In the genomic region with DNA sequence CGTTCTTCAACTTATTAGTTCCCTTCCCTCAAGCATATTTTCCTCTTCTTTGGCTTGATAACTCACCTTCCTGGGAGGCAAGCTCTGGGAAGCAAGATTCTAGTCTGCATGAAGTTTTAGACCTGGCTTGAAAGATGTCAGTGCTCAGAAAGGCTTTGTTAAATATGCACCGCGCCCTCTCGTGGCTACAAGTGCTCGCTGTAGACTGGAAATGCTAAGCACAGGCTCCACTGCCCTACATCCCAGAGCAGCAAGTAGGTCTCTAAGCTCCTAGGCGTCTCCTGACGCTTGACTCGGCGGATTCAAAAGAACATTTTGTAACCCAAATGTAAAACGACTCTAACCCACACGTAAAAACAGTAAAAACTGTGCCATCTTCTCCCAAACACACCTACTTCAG, we compare ENCODE assay signal across 9 mouse cellular contexts. TPM values are rescaled to one million over a fixed set of nuclear protein-coding genes. Genes with fewer than 3 reads are reported as not detected.
DNase-seq lines count a peak whose midpoint lies in the region; ATAC-seq and TF ChIP-seq lines count a peak whose summit lies in the region.
"Had no signal": no experiment of that assay in that cellular context is flagged by ENCODE, and none has a peak within 500 bp of the region (broad histone marks: within the 10 kb centered on the region; RNA-seq: fewer than 3 reads in every experiment).

No protein-coding gene starts in this region.

- TF ChIP-seq EP300 in CH12.LX (IDR thresholded peaks at IDR 0.05; ENCODE audit: low read length): no peak
- no peak for TF ChIP-seq EP300 in lung, postnatal 0 days (IDR thresholded peaks at IDR 0.05)

- 3% methylated on average over 11 of the region's 11 CpGs for WGBS in embryonic facial prominence, embryonic 11.5 days
- WGBS in lung, postnatal 0 days: 5% methylated on average over 11 of the region's 11 CpGs

- H3K79me2 ChIP-seq in CH12.LX (replicated peaks; ENCODE audit: control insufficient read depth, extremely low read depth, insufficient read depth, poor library complexity, severe bottlenecking): no peaks in the 10 kb centered on the region

- no peak overlapping the region for H3K4me3 ChIP-seq in CH12.LX (replicated peaks in 1 of 3; ENCODE audit: low read depth in 2 of 3, low read length in 2 of 3, poor library complexity in 1 of 3)
- no peak overlapping the region for H3K4me3 ChIP-seq in embryonic facial prominence, embryonic 11.5 days (ENCODE audit: low read depth, low read length)
- H3K4me3 ChIP-seq in lung, postnatal 0 days (ENCODE audit: low read depth, low read length): no peak overlapping the region
- H3K4me3 ChIP-seq: limb, embryonic 15.5 days had no signal

- H3K4me1 ChIP-seq in CH12.LX (ENCODE audit: control insufficient read depth in 1 of 2, insufficient read depth in 2 of 2): peaks cover 0 to 10% of the 10 kb centered on the region in 2 experiments; a peak in 2 of 4 replicates
- no peaks in the 10 kb centered on the region for H3K4me1 ChIP-seq in embryonic facial prominence, embryonic 11.5 days (ENCODE audit: control insufficient read depth, insufficient read depth, low read length)
- no peaks in the 10 kb centered on the region for H3K4me1 ChIP-seq in lung, postnatal 0 days (ENCODE audit: insufficient read depth, low read depth, low read length)

- no peak for ATAC-seq in embryonic facial prominence, embryonic 11.5 days (replicated peaks; ENCODE audit: insufficient number of reproducible peaks, low FRiP score, low TSS enrichment, low read depth)
- 0 out of 2 replicates have a peak, but pooled peaks have one; percentile 38 for ATAC-seq in lung, postnatal 0 days

- H3K27me3 ChIP-seq in CH12.LX (replicated peaks): peaks cover 46% of the 10 kb centered on the region
- no peaks in the 10 kb centered on the region for H3K27me3 ChIP-seq in embryonic facial prominence, embryonic 11.5 days (ENCODE audit: control insufficient read depth, insufficient read depth, low read length)
- H3K27me3 ChIP-seq in lung, postnatal 0 days (replicated peaks; ENCODE audit: insufficient read depth, low read length): no peaks in the 10 kb centered on the region
- H3K27me3 ChIP-seq: limb, embryonic 15.5 days had no signal

- in situ Hi-C loops in CH12.LX (cut with MboI; ENCODE audit: low pct_ligation_motif_present, low pct_unique_long_range_greater_than_20kb, low sequenced_read_pairs): no loop called here

- no peak overlapping the region for H3K9ac ChIP-seq in CH12.LX (ENCODE audit: insufficient read depth, low read depth)
- H3K9ac ChIP-seq in embryonic facial prominence, embryonic 11.5 days (replicated peaks; ENCODE audit: low read length): no peak overlapping the region
- no peak overlapping the region for H3K9ac ChIP-seq in lung, postnatal 0 days (replicated peaks; ENCODE audit: low read depth)
- H3K9ac ChIP-seq: limb, embryonic 15.5 days had no signal

- intact Hi-C loops in heart, postnatal 10 days (cut with DNase I): loop anchor here (1.0 to 5.0 kb wide), 4 partner anchors 38 to 128 kb away; no protein-coding TSS in a partner anchor

- H3K4me2 ChIP-seq in CH12.LX (ENCODE audit: insufficient read depth, low read depth, poor library complexity, severe bottlenecking): no peak overlapping the region
- no peak overlapping the region for H3K4me2 ChIP-seq in embryonic facial prominence, embryonic 11.5 days (ENCODE audit: low read depth, low read length)
- H3K4me2 ChIP-seq in lung, postnatal 0 days (replicated peaks; ENCODE audit: low read depth, low read length): no peak overlapping the region
- H3K4me2 ChIP-seq: limb, embryonic 15.5 days had no signal

- H3K36me3 ChIP-seq in CH12.LX (replicated peaks in 1 of 2; ENCODE audit: control insufficient read depth in 1 of 2, insufficient read depth in 1 of 2, low read length in 1 of 2): no peaks in the 10 kb centered on the region
- H3K36me3 ChIP-seq in embryonic facial prominence, embryonic 11.5 days (replicated peaks; ENCODE audit: control insufficient read depth, insufficient read depth, low read depth, low read length): no peaks in the 10 kb centered on the region
- no peaks in the 10 kb centered on the region for H3K36me3 ChIP-seq in lung, postnatal 0 days (ENCODE audit: insufficient read depth, low read length)
- H3K36me3 ChIP-seq: limb, embryonic 15.5 days had no signal

- H3K27ac ChIP-seq in CH12.LX (ENCODE audit: insufficient read depth, low read depth): no peak overlapping the region
- no peak overlapping the region for H3K27ac ChIP-seq in embryonic facial prominence, embryonic 11.5 days (replicated peaks; ENCODE audit: low read depth, low read length)
- H3K27ac ChIP-seq in lung, postnatal 0 days (ENCODE audit: low read length): no peak overlapping the region
- H3K27ac ChIP-seq: limb, embryonic 15.5 days had no signal

- dilution Hi-C loops in CH12.LX (cut with MboI; ENCODE audit: extremely low pct_ligation_motif_present, extremely low pct_unique_long_range_greater_than_20kb, low sequenced_read_pairs): no loop called here

- H3K9me3 ChIP-seq in CH12.LX (replicated peaks; ENCODE audit: low read length): no peaks in the 10 kb centered on the region
- H3K9me3 ChIP-seq in embryonic facial prominence, embryonic 11.5 days (replicated peaks; ENCODE audit: control insufficient read depth, low read length): no peaks in the 10 kb centered on the region
- H3K9me3 ChIP-seq in lung, postnatal 0 days (ENCODE audit: low read length): no peaks in the 10 kb centered on the region
- H3K9me3 ChIP-seq: limb, embryonic 15.5 days had no signal

- TF ChIP-seq CTCF in CH12.LX (conservative IDR thresholded peaks at IDR 0.05 in 1 of 2, IDR thresholded peaks at IDR 0.05 in 1 of 2; ENCODE audit: low read depth in 2 of 2, low read length in 2 of 2): peak in 1 of 2 experiments; percentile 84; a peak in 2 of 4 replicates
- TF ChIP-seq CTCF in lung, postnatal 0 days (IDR thresholded peaks at IDR 0.05): peak; percentile 79

- peak; percentile 70 for DNase-seq in CH12.LX (ENCODE audit: extremely low read depth)
- peak; percentile 73 for DNase-seq in adrenal gland, postnatal 25 days
- peak; percentile 89 for DNase-seq in embryonic facial prominence, embryonic 11.5 days (ENCODE audit: low spot score)
- DNase-seq in heart, postnatal 10 days: peak; percentile 71 to 80
- DNase-seq in kidney, postnatal 36 days: peak; percentile 72 to 87
- peak; percentile 76 for DNase-seq in lung, postnatal 0 days (ENCODE audit: low spot score)
- DNase-seq in ovary, postnatal 36 days (ENCODE audit: low spot score): peak; percentile 55
- DNase-seq in thymus, postnatal 36 days: peak; percentile 64 to 66

- peak; percentile 47 for TF ChIP-seq RAD21 in CH12.LX (IDR thresholded peaks at IDR 0.05; ENCODE audit: low read depth, low read length)

- no peak for TF ChIP-seq POLR2A in CH12.LX (IDR thresholded peaks at IDR 0.05; ENCODE audit: low read depth, low read length)

TF ChIP-seq in CH12.LX, 34 proteins besides CTCF, POLR2A, EP300 and RAD21:
- TF ChIP-seq USF1 (IDR thresholded peaks at IDR 0.05; ENCODE audit: low read depth, low read length) (no peak), SMC3 (IDR thresholded peaks at IDR 0.05; ENCODE audit: low read depth, low read length) (peak; percentile 75)
TF ChIP-seq in CH12.LX: peak in this region for 1.

RNA-seq across cellular contexts. Expression of gene Art2b, which starts 44.3 kb away (rescaled TPM):
- total RNA-seq in CH12.LX (2012; rRNA removed): not detected in 2 replicates
- total RNA-seq in CH12.LX (2014; rRNA removed): not detected in 2 replicates
- polyA plus RNA-seq in CH12.LX (2012; ENCODE audit: insufficient read length, low read depth): not detected in 2 replicates
- total RNA-seq in adrenal gland, postnatal 25 days (2021): not detected in 2 replicates
- polyA plus RNA-seq in embryonic facial prominence, embryonic 11.5 days (2014; fragmentation: Nextera tagmentation; extraction: Ambion mirVana): not detected in 2 replicates
- not detected for total RNA-seq in heart, postnatal 10 days (2021)
- polyA plus RNA-seq in lung, postnatal 0 days (2015; fragmentation: Nextera tagmentation; extraction: Ambion mirVana): not detected in 2 replicates
- polyA plus RNA-seq: limb, embryonic 15.5 days had no signal
